Mouse (Mus musculus): ENCODE measurements around the gene Mboat2. TPM values are rescaled to one million over a fixed set of nuclear protein-coding genes. Genes with fewer than 3 reads are reported as not detected.
A peak's percentile ranks its signal among the peaks of the same experiment; 100 is the strongest.

The Mboat2 gene
- total and polyA plus RNA-seq, 3 experiments, result 3.8 to 12.3 (median 8.4) TPM

DNA sequence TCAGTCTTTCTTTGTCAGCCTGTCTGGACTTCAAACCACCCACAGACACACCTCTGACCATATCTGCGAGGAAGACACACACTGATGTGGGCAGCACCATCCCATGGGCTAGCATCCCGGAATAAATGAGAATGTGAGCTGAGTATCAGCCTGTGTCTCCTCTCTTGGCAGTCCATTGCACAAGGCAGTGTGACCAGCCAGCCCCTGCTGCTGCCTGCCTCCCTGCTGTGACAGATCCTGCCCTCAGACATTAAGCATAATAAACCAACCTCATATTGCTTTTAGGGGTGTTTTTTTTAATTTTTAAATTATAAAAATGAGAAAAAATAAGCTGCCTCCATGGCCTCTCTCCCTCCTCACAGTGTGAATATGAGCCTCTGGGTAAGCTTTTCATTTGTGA, 135.4 kb downstream of the Mboat2 start:
- Histone ChIP-seq H3K79me2 (replicated peaks; ENCODE audit: control insufficient read depth, insufficient read depth, low read length) (no peaks in the 10 kb centered on the region), H3K4me3 (no peak overlapping the region)
- 75% methylated on average over 2 of the region's 2 CpGs for WGBS

GRCm38 (mm10) chr12:24971490-24972200, 141.0 kb downstream of the Mboat2 start:
- no peak overlapping the region for H3K4me3 ChIP-seq
- peaks cover 3% of the 10 kb centered on the region; the same call in 1 of the 2 replicates for H3K79me2 ChIP-seq (replicated peaks; ENCODE audit: control insufficient read depth, insufficient read depth, low read length)
- TF ChIP-seq EP300 (IDR thresholded peaks at IDR 0.05; ENCODE audit: insufficient read depth, low read depth, low read length) (no peak), CTCF (IDR thresholded peaks at IDR 0.05) (no peak), POLR2A (IDR thresholded peaks at IDR 0.05; ENCODE audit: insufficient read depth, low read depth, low read length) (no peak)
- DNase-seq, result no peak
- H3K27ac ChIP-seq, result no peak overlapping the region
- intact Hi-C loops (cut with DNase I), result no loop called here
- H3K4me1 ChIP-seq (ENCODE audit: control insufficient read depth, insufficient read depth, low read length), result peaks cover 3% of the 10 kb centered on the region
- peaks cover 3% of the 10 kb centered on the region for H3K36me3 ChIP-seq (ENCODE audit: control insufficient read depth, insufficient read depth, low read length)
- no peak overlapping the region for H3K9ac ChIP-seq (ENCODE audit: low read depth, low read length)
- no peaks in the 10 kb centered on the region for H3K27me3 ChIP-seq (ENCODE audit: control insufficient read depth, insufficient read depth, low read length)
- WGBS, result 89% methylated on average over 5 of the region's 5 CpGs

More for the DNA sequence above, 135.4 kb downstream of the Mboat2 start:
- DNase-seq, result no peak
- Histone ChIP-seq H3K4me1 (ENCODE audit: control insufficient read depth, insufficient read depth, low read length) (no peaks in the 10 kb centered on the region; the same call in 1 of the 2 replicates), H3K27ac (no peak overlapping the region), H3K36me3 (ENCODE audit: control insufficient read depth, insufficient read depth, low read length) (no peaks in the 10 kb centered on the region), H3K9ac (ENCODE audit: low read depth, low read length) (no peak overlapping the region), H3K27me3 (ENCODE audit: control insufficient read depth, insufficient read depth, low read length) (no peaks in the 10 kb centered on the region)
- TF ChIP-seq POLR2A (IDR thresholded peaks at IDR 0.05; ENCODE audit: insufficient read depth, low read depth, low read length) (no peak), CTCF (IDR thresholded peaks at IDR 0.05) (no peak), EP300 (IDR thresholded peaks at IDR 0.05; ENCODE audit: insufficient read depth, low read depth, low read length) (no peak)
- intact Hi-C loops (cut with DNase I), result no loop called here

- no peak overlapping the region for H3K4me3 ChIP-seq
- H3K27me3 ChIP-seq (ENCODE audit: control insufficient read depth, insufficient read depth, low read length), result no peaks in the 10 kb centered on the region
- intact Hi-C loops (cut with DNase I), result no loop called here
- TF ChIP-seq EP300 (IDR thresholded peaks at IDR 0.05; ENCODE audit: insufficient read depth, low read depth, low read length) (no peak), CTCF (IDR thresholded peaks at IDR 0.05) (no peak), POLR2A (IDR thresholded peaks at IDR 0.05; ENCODE audit: insufficient read depth, low read depth, low read length) (no peak)
- H3K79me2 ChIP-seq (replicated peaks; ENCODE audit: control insufficient read depth, insufficient read depth, low read length), result peaks cover 7% of the 10 kb centered on the region
- no peak overlapping the region for H3K27ac ChIP-seq
- H3K4me1 ChIP-seq (ENCODE audit: control insufficient read depth, insufficient read depth, low read length), result peaks cover 3% of the 10 kb centered on the region
- WGBS, result 57% methylated on average over 8 of the region's 8 CpGs
- H3K36me3 ChIP-seq (ENCODE audit: control insufficient read depth, insufficient read depth, low read length), result peaks cover 11% of the 10 kb centered on the region
- no peak overlapping the region for H3K9ac ChIP-seq (ENCODE audit: low read depth, low read length)
- no peak for DNase-seq
These were observed 142.0 kb downstream of the Mboat2 start for GRCm38 (mm10) chr12:24972371-24973350.

GRCm38 (mm10) chr12:24973586-24973985, 142.9 kb downstream of the Mboat2 start:
- H3K36me3 ChIP-seq (ENCODE audit: control insufficient read depth, insufficient read depth, low read length), result peaks cover 12% of the 10 kb centered on the region
- intact Hi-C loops (cut with DNase I), result no loop called here
- no peak overlapping the region for H3K27ac ChIP-seq
- peaks cover 7% of the 10 kb centered on the region for H3K79me2 ChIP-seq (replicated peaks; ENCODE audit: control insufficient read depth, insufficient read depth, low read length)
- H3K4me1 ChIP-seq (ENCODE audit: control insufficient read depth, insufficient read depth, low read length), result peaks cover 3% of the 10 kb centered on the region
- no peaks in the 10 kb centered on the region for H3K27me3 ChIP-seq (ENCODE audit: control insufficient read depth, insufficient read depth, low read length)
- TF ChIP-seq EP300 (IDR thresholded peaks at IDR 0.05; ENCODE audit: insufficient read depth, low read depth, low read length), result no peak
- no peak for TF ChIP-seq POLR2A (IDR thresholded peaks at IDR 0.05; ENCODE audit: insufficient read depth, low read depth, low read length)
- TF ChIP-seq CTCF (IDR thresholded peaks at IDR 0.05), result no peak
- 31% methylated on average over 5 of the region's 5 CpGs for WGBS
- no peak for DNase-seq
- H3K9ac ChIP-seq (ENCODE audit: low read depth, low read length), result no peak overlapping the region
- H3K4me3 ChIP-seq, result no peak overlapping the region

DNA sequence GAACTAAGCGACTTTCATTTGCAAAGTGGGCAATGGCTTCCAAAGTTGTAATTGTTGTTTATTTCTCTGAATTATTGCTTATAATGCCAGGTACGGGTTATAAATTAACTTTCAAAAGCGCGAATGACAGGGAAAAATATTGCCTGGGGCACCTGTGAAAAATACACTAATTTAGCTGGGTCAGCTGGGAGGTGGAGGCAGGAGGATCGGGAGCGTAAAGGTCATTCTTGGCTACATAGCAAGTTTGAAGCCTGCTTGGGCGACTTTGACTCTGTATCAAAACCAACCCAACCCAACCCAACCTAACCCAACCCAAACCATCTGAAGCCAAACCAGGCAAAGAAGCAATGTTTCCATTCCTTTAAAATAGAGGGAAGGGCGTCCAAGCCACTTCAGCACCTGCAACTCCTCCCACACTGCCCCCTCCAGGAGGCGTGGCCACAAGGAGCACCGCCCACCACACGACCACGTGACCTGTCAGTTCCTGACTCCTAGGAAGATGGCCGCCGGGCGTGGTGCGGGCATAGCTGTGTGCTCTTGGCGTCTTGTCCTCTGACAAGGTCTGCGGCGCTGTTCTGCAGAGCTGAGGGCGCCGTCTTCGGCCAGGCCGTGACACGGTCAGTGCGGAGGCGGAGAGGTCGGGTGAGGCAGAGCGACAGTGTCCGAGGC, 143.9 kb downstream of the Mboat2 start, which contains the start of gene Kidins220:
Gene Kidins220 (plus strand): TSS at position 480 of the 669 bp plus-strand sequence.
- 15% methylated on average over 26 of the region's 29 CpGs for WGBS
- Histone ChIP-seq H3K4me3 (peak within 1 kb of the TSS; percentile 80), H3K27me3 (ENCODE audit: control insufficient read depth, insufficient read depth, low read length) (no peaks in the 10 kb centered on the region), H3K4me1 (ENCODE audit: control insufficient read depth, insufficient read depth, low read length) (peaks cover 5% of the 10 kb centered on the region), H3K9ac (ENCODE audit: low read depth, low read length) (peak within 1 kb of the TSS; percentile 78), H3K27ac (peak within 1 kb of the TSS; percentile 89), H3K36me3 (ENCODE audit: control insufficient read depth, insufficient read depth, low read length) (peaks cover 15% of the 10 kb centered on the region), H3K79me2 (replicated peaks; ENCODE audit: control insufficient read depth, insufficient read depth, low read length) (peaks cover 9% of the 10 kb centered on the region)
- no peak for TF ChIP-seq CTCF (IDR thresholded peaks at IDR 0.05)
- peak; percentile 96 for TF ChIP-seq POLR2A (IDR thresholded peaks at IDR 0.05; ENCODE audit: insufficient read depth, low read depth, low read length)
- peak; percentile 93 to 96 for DNase-seq
- intact Hi-C loops (cut with DNase I), result loop anchor here (2.0 kb wide), 1 partner anchor 22 kb away; no protein-coding TSS in a partner anchor
